Mouse (Mus musculus) spleen, postnatal 14 days (tissue): ENCODE data around the gene Stk25.
"Not testable (repeated sequence)": the region's sequence is repeated elsewhere in the genome, so short reads cannot be mapped to it uniquely, and the experiment has no call there.

Source experiments
- DNase-seq, 2 experiments: peaks; one replicate each; pipeline ENCODE4 v3.0.0; 2021 to 2022; ENCODE audit warnings: low spot score in 2 of 2

The Stk25 gene

GRCm38 (mm10) chr1:93658559-93658958, at the start of gene Stk25:
TSS of gene Stk25 (minus strand) at chr1:93658659.
- DNase-seq, result not testable (repeated sequence)

- DNase-seq, result no peak
Observed at GRCm38 (mm10) chr1:93705389-93705788, 46.9 kb upstream of the Stk25 start.

GRCm38 (mm10) chr1:93704341-93704740, 45.9 kb upstream of the Stk25 start:
- no peak for DNase-seq

GRCm38 (mm10) chr1:93703472-93704048, 45.1 kb upstream of the Stk25 start:
- DNase-seq, result no peak

GRCm38 (mm10) chr1:93702106-93702505, 43.6 kb upstream of the Stk25 start:
- DNase-seq, result no peak

GRCm38 (mm10) chr1:93699159-93699558, 40.7 kb upstream of the Stk25 start:
- DNase-seq, result no peak

- no peak for DNase-seq
Observed at GRCm38 (mm10) chr1:93697317-93697716, 38.9 kb upstream of the Stk25 start.

- DNase-seq, result no peak
Observed at GRCm38 (mm10) chr1:93694966-93695365, 36.5 kb upstream of the Stk25 start.

- no peak for DNase-seq
Observed at GRCm38 (mm10) chr1:93693943-93694342, 35.5 kb upstream of the Stk25 start.

GRCm38 (mm10) chr1:93693502-93693901, 35.0 kb upstream of the Stk25 start:
- DNase-seq, result no peak

- DNase-seq, result no peak
Observed at GRCm38 (mm10) chr1:93692773-93693172, 34.3 kb upstream of the Stk25 start.

- no peak for DNase-seq
Observed at GRCm38 (mm10) chr1:93691786-93692357, 33.4 kb upstream of the Stk25 start.

- DNase-seq, result no peak
Observed at GRCm38 (mm10) chr1:93691106-93691505, 32.6 kb upstream of the Stk25 start.

- DNase-seq, result no peak
Observed at GRCm38 (mm10) chr1:93689901-93690496, 31.5 kb upstream of the Stk25 start.

GRCm38 (mm10) chr1:93688154-93688553, 29.7 kb upstream of the Stk25 start:
- no peak for DNase-seq

GRCm38 (mm10) chr1:93686961-93687320, 28.5 kb upstream of the Stk25 start:
- DNase-seq, result no peak

GRCm38 (mm10) chr1:93686245-93686960, 27.9 kb upstream of the Stk25 start:
- no peak for DNase-seq

- DNase-seq, result no peak
Observed at GRCm38 (mm10) chr1:93685401-93686244, 27.2 kb upstream of the Stk25 start, which contains the start of gene Bok. TSS of gene Bok (plus strand) at chr1:93685660.

GRCm38 (mm10) chr1:93679889-93680568, 21.6 kb upstream of the Stk25 start:
- no peak for DNase-seq

- DNase-seq, result no peak
Observed at GRCm38 (mm10) chr1:93678386-93678785, 19.9 kb upstream of the Stk25 start.

- DNase-seq, result no peak
Observed at GRCm38 (mm10) chr1:93672682-93673081, 14.2 kb upstream of the Stk25 start.
